Mouse (Mus musculus): ENCODE measurements around the gene Olfr522. TPM values are rescaled to one million over a fixed set of nuclear protein-coding genes. Genes with fewer than 3 reads are reported as not detected.

The Olfr522 gene
- not detected for total RNA-seq (2021)
- long read RNA-seq, experiment 1 = 0 reads
- long read RNA-seq, experiment 2 = 0 reads

DNA sequence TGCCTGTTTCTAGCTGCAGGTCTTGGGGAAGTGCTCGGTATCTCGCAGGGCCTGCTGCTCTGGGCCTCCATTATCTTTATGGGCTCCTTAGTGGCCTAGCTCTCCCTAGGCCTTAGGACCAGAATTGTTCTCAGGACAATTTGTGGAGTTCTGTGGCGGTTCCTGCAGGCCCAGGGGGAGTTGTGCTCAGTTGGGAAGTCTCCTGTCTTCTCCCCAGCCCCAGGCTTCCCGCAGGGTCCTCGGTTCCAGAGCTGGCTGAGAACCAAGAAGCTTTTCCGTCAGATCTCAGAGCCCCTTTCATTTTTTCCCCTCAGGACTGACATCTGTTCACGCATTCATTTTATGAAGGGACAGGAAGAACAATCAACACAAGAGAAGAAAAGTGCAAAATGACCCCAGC, at the start of gene Olfr522:
Gene Olfr522, minus strand, starts transcription at position 101 of the 400 bp plus-strand sequence.
- no peak for DNase-seq

GRCm38 (mm10) chr7:140213841-140214240, 49.3 kb upstream of the Olfr522 start:
- intact Hi-C loops (cut with DNase I) = no loop called here
- DNase-seq = no peak

More for the DNA sequence above, at the start of gene Olfr522:
- intact Hi-C loops (cut with DNase I) = no loop called here

- DNase-seq = no peak
- intact Hi-C loops (cut with DNase I) = no loop called here
Measured at GRCm38 (mm10) chr7:140208677-140209076, 44.1 kb upstream of the Olfr522 start.

DNA sequence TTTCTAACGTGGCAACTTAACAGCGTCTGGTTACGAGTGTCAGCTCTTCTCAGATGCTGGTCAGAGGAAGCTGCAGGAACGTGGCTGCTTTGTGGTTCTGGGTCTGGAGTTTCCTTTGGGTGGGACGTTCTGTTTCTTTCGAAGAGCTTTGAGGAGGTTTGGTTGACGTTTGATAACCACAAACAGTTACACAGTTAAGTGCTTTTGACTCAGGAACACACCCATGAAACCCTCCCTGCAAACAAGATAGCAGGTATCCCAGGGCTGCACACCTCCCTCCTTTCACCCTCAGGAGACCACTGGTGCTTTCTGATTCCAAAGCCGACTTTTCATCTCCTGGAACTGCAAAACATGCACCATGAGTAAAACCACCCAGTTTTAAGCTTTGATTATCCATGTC, 43.6 kb upstream of the Olfr522 start:
- intact Hi-C loops (cut with DNase I) = no loop called here

GRCm38 (mm10) chr7:140206904-140207303, 42.3 kb upstream of the Olfr522 start:
- intact Hi-C loops (cut with DNase I) = no loop called here
- DNase-seq = no peak

More for the DNA sequence above, 43.6 kb upstream of the Olfr522 start:
- DNase-seq = no peak

- no peak for DNase-seq
- intact Hi-C loops (cut with DNase I) = no loop called here
Measured at GRCm38 (mm10) chr7:140205864-140206263, 41.3 kb upstream of the Olfr522 start, which contains the start of gene Olfr524. Gene Olfr524 (minus strand): TSS chr7:140205964.

- intact Hi-C loops (cut with DNase I) = no loop called here
Measured at GRCm38 (mm10) chr7:140201090-140201489, 36.5 kb upstream of the Olfr522 start.

DNA sequence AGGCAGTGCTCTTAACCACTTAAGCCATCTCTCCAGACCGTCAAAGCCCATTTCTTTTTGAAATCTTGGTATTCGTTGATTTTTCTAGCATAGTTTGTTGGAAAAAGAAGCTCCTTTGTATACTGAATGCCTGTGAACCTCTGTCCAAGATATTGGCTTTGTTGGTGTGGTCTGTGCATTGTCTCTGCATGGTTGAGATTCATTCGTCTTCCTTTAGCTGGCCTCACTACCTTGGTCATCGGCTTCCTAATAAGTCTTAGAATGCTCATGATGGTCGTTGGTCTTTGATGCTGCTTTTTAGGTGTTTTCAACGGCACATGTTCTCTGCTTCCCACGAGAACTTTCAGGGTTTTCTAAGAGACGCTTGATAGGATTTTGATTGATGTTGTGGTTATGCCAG, 31.4 kb upstream of the Olfr522 start:
- DNase-seq = no peak
- intact Hi-C loops (cut with DNase I) = no loop called here

More at GRCm38 (mm10) chr7:140201090-140201489, 36.5 kb upstream of the Olfr522 start:
- no peak for DNase-seq

DNA sequence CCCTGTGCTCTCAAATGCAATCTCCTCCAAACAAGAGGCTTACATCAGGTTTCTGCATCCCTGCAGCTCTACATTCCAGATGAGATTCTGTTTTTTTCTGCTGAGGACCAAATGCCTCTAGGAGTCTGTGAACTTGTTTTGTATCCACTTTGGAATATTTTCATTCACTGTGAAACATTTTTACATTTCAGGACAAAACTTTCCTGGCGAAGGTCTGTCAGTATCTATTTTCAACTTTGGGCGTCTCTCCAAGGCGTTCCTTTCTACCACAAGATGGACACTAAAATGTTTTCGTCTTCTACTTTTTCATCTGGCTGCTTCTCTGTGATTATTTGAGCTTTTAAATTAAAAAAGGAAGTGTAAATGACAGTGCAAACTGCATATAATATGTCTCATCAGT, 29.5 kb upstream of the Olfr522 start:
- DNase-seq = no peak
- intact Hi-C loops (cut with DNase I) = no loop called here

- no peak for DNase-seq
Measured at GRCm38 (mm10) chr7:140192851-140193250, 28.3 kb upstream of the Olfr522 start.

DNA sequence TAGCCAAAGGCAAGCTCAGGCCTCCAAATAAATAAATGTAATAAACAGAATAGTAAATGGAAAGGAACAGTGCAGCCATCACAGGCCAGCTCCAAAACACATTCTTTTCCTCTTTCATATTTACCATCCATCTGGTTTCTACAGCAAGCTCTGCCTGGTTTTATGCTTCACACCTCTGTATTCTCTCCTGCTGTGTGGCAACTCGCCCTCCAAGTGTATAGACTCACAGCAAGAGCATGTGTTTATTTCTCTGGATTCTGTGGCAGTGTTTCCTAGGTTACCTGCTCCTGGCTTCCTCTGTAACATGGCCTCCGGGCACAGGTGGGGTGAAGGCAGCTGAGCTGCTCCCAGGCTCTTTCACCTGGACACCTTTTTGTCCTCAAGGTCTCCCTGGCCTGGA, 27.9 kb upstream of the Olfr522 start:
- no peak for DNase-seq
- intact Hi-C loops (cut with DNase I) = no loop called here

More at GRCm38 (mm10) chr7:140192851-140193250, 28.3 kb upstream of the Olfr522 start:
- intact Hi-C loops (cut with DNase I) = no loop called here

DNA sequence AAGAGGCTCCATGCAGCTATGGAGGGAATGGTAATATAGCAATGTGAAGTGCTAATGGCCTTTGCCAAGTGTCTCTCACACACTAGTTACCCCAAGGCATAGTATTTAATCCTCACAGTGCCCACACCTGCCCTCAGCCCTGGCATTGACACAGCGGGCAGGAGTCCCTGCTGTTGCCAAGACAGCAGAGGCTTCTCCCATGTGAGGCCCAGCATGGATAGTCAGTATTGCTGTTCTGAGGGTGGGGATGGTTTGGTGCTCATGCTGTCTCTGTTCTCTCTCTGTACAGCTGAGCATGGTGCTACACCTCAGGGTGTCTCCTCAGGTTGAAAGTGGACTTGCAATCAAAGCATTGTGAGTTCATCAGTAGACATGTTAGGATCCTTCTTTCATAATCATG, 25.9 kb upstream of the Olfr522 start:
- intact Hi-C loops (cut with DNase I) = no loop called here
- DNase-seq = no peak

- no peak for DNase-seq
- intact Hi-C loops (cut with DNase I) = no loop called here
Measured at GRCm38 (mm10) chr7:140188391-140189328, 24.1 kb upstream of the Olfr522 start.

DNA sequence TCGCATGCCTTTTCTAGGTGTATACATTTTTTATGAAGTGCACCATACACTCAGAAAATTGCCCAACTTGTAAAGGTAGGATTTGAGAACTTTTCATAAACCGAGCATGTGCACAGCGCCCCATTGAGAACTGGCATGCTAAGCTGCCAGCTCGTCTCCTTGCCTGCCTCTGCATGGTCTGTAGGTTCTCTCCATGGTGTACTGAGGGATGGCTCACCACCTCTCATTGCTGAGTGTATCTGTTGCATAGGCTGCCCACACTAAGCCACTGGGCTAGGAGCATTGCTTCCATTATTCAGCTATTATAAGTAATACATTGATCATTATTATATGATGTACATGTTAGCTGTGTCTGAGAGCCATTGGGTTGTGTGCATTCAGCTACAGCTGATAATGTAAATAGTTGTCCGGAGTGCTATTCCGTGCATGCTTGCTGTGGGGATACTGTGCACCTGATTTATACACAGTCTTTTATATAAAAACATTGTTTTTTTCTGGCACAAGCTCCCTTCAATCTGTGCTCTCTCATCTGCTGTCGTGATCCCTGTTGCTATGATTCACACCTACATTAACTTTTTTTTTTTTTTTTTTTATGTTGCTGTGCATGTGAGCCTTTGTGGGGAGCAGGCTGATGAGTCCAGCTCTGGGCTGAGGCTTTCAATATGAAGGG, 23.3 kb upstream of the Olfr522 start:
- DNase-seq = no peak
- intact Hi-C loops (cut with DNase I) = no loop called here

GRCm38 (mm10) chr7:140186646-140187620, 22.4 kb upstream of the Olfr522 start:
- intact Hi-C loops (cut with DNase I) = no loop called here
- no peak for DNase-seq

DNA sequence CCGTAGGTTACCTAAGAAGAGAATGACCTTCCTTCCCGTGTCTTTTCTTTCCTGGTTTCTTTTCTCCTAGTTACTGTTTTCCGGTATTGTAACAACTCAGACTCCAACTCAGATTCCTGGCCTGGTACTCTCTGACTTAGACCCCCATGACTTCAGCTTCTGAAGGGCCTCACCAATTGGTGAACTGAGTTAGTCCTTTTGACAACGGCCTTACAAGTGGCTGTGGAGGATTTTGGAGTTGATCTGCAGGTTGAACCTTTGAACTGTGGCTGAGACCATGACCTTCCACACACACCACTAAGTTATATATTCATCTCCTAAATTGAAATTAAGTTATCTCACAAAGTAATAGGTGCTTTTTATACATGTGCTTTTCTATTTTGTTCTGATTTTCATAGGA, 19.6 kb upstream of the Olfr522 start:
- no peak for DNase-seq
- intact Hi-C loops (cut with DNase I) = no loop called here

- intact Hi-C loops (cut with DNase I) = no loop called here
- no peak for DNase-seq
Measured at GRCm38 (mm10) chr7:140180692-140181091, 16.1 kb upstream of the Olfr522 start.

DNA sequence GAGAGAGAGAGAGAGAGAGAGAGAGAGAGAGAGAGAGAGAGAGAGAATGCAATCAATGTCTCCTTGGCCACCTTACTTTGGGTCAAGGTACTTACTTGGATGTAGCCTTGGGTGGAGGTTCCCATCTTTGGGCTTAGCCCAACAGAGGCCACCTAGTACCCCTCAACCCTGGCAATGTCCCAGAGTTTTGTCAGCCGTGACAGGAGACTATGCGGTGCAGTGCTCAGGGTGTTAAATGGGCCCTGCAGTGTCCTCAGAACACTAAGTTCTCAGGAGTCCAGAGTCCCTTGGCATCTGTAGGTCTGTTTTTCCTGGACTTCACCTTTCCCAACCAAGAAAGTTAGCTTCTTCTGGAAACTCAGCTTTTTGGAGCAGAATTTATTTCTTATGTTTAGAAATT, 14.6 kb upstream of the Olfr522 start:
- DNase-seq = no peak

DNA sequence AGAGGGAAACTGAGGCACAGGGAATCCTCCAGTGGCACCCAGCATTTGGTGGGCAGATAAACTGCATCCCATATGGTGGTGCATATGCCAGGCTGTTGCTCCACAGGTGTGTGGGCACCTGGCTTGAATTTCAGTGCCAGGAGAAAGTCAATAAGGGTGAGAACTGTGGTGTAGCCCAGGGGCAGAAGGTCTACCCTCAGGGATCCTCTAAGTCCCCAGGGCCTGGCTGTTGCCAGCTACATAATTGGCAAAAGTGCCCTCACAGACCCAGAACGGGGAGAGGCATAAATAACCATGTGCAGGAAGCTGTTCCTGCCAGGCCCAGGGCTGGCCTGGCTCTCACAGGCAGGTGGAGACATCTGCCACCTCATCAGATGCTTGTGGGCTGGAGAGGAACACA, 8.4 kb upstream of the Olfr522 start, which contains the start of gene Olfr523:
Gene Olfr523, plus strand, starts transcription at position 282 of the 400 bp plus-strand sequence.
- intact Hi-C loops (cut with DNase I) = no loop called here
- DNase-seq = no peak

More for the DNA sequence above, 14.6 kb upstream of the Olfr522 start:
- intact Hi-C loops (cut with DNase I) = no loop called here

GRCm38 (mm10) chr7:140170863-140171262, 6.3 kb upstream of the Olfr522 start:
- intact Hi-C loops (cut with DNase I) = no loop called here
- no peak for DNase-seq

Measured in heart, postnatal 14 days (tissue).